Mouse (Mus musculus) myocyte (in vitro differentiated cells): ENCODE data around the gene Cox14.

ENCODE experiments used
- E2F4 ChIP-seq: IDR thresholded peaks from one replicate; pipeline ENCODE4 v1.6.1; 2011; ENCODE audit warnings: mild to moderate bottlenecking, control low read depth, moderate library complexity; ENCODE audit not compliant: insufficient read depth
- MAX ChIP-seq: IDR thresholded peaks from one replicate; pipeline ENCODE4 v1.6.1; 2011; ENCODE audit warnings: low read depth, mild to moderate bottlenecking, control low read depth
- POLR2A ChIP-seq: IDR thresholded peaks from one replicate; pipeline ENCODE4 v1.6.1; 2011; ENCODE audit warnings: low read depth, mild to moderate bottlenecking, control low read depth, moderate library complexity; ENCODE audit not compliant: insufficient read length
- REST ChIP-seq: IDR thresholded peaks from one replicate; pipeline ENCODE4 v1.6.1; 2011; ENCODE audit warnings: mild to moderate bottlenecking, control low read depth, moderate library complexity; ENCODE audit not compliant: insufficient read depth, insufficient read length
- USF1 ChIP-seq: IDR thresholded peaks from one replicate; pipeline ENCODE4 v1.6.1; 2011; ENCODE audit warnings: low read depth, mild to moderate bottlenecking, control low read depth, moderate library complexity

GRCm38 (mm10) chr15:99714858-99715257 is 10.6 kb upstream of the Cox14 start:
- TF ChIP-seq POLR2A (no peak), USF1 (no peak), E2F4 (no peak), REST (no peak), MAX (no peak)
